Mouse (Mus musculus): Measurements from ENCODE around the gene Sik3.

Sik3 gene

DNA sequence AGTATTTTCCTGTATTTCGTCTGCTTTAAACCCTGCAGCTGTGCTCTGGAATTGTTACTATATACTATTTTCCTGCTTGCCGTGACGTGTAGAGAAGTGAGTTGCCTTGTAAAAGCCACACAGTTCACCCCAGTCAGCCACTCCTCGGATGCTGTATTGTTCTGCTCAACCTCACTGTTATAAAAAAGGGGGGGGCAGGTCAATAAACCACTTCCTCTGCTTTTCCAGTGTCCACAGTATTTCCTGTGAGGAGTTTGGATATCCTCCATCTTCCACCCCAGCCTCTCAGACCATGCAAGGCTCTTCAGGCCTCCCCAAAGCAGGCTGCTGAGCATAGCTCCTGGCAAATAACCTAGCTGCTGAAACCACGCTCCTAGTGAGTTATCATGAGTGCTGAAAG lies 171.9 kb downstream of the Sik3 start:
- no peak for DNase-seq (ENCODE audit: extremely low spot score, low read depth, low spot score)

DNA sequence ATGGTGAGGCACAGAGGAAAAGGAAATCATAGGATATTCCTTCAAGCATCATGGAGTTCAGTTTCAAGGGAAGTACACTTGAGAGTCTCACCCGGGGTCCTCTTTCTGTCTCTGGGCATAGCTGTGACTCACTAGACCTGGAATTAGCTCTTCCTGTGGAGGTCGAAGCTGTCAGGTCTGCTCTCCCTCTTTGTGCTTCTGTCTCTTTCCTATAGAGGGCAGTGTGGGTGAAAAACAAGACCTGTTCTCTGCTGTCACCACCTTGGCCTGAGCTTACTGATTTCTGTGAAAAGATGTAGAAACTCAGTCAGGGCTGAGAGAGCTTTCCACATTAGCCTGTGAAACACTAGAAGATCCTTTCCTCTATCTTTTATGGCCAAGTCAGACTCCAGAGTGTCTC lies 172.6 kb downstream of the Sik3 start:
- DNase-seq (ENCODE audit: extremely low spot score, low read depth, low spot score): no peak

DNA sequence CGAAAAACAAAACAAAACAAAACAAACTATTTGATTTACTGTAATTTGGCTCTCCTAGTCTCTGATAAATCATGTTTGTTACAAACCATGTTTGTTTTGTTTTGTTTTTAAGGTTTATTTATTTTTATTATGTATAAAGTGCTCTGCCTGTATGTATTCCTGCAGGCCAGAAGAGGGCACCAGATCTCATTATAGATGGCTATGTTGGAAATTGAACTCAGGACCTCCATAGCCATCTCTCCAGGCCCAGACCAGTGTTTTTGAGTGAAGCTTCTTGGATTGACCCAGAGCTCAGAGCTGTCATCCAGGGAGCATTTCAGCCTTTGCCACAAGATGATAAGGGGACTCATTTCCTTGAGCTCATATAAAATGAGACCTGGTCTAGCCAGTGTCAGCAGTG lies 173.8 kb downstream of the Sik3 start:
- DNase-seq (ENCODE audit: extremely low spot score, low read depth, low spot score): no peak

DNA sequence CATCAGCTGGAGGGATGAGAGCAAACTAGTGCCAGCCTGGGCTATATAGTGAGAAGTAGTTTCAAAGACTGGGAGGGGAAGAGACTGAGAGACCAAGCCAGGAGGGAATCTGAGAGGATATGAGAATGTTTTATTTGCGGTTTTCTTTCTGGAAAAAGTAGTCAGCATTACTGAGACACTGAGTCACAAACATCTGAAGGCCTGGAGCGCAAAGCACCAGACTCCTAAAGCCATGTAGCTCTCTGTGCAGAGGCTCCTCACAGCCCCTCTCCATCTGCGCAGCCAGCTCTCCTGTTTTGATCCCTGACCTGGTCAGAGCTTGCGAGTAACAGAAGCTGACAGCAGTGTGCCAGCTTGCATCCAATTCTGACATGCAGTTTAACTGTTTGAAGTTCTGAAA lies 175.8 kb downstream of the Sik3 start:
- DNase-seq (ENCODE audit: extremely low spot score, low read depth, low spot score): no peak

DNA sequence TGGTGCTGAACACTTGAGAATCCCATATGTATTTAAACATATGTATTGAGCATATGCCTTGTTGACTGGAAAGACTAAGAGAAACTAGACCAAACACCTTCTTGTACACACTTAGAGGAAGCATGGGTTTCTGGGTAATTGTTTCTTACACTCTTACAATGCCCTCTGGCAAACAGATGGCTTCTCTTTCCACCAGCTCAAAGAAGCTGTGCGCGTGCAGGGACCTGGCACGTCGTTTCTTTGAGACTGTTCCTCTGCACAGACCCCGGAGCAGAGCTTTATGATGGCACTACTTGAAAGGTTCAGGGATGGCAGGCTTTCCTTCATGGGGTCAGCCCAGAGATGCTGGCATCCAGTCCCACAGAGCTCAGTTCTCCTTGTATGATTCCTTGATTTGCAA lies 176.3 kb downstream of the Sik3 start:
- DNase-seq (ENCODE audit: extremely low spot score, low read depth, low spot score): no peak

DNA sequence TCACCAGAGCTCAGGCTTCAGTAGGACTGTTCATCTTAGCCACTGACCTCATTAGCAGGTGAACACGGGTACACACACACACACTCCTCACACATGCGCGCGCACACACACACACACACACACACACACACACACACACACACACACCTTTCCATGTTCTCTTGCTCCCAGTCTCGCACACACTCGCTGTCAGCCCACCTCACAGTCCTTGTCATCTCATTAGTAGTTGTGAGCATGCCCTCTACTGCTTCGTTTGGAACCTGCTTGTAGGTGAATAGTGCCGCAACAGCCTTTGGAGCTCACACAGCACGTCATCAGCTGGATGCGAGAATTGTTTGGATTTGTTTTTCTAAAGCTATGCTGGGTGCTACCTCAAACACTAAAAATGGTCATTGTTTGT lies 176.8 kb downstream of the Sik3 start:
- DNase-seq (ENCODE audit: extremely low spot score, low read depth, low spot score): no peak

DNA sequence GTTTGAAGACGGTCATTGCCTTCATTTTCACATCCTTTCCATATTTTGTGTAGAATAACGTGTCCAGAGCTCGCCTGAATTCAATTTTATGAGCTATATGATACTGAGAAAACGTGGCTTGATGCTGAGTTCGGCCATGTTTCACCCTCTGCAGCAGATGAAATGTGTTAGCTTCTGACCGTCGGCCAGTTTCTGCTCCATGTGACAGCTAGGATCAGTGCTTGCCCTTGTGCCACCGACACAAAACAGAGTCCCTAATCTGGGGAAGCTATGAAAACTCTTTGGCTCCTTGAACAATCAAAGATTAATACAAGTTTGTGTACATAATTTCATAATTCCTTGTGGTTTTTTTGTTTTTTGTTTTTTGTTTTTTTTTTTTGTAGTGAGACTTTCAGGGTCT lies 178.6 kb downstream of the Sik3 start:
- no peak for DNase-seq (ENCODE audit: extremely low spot score, low read depth, low spot score)

DNA sequence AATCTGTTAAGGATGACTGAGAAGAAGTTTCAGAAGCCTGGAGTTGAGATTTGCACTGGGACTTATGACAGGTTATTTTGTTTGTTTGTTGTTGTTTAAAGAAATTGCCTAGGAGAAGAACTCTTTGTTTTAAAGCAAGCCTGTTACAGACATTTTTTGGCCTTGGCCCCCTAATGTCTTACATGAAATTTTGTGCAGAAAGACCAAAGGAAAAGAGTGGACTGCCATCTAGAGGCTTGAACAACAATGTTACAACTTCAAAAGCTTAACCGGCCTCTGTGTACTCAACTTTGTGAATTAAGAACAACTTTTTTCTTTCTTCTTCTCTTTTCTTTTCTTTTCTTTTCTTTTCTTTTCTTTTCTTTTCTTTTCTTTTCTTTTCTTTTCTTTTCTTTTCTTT lies 179.0 kb downstream of the Sik3 start:
- DNase-seq (ENCODE audit: extremely low spot score, low read depth, low spot score): no peak

DNA sequence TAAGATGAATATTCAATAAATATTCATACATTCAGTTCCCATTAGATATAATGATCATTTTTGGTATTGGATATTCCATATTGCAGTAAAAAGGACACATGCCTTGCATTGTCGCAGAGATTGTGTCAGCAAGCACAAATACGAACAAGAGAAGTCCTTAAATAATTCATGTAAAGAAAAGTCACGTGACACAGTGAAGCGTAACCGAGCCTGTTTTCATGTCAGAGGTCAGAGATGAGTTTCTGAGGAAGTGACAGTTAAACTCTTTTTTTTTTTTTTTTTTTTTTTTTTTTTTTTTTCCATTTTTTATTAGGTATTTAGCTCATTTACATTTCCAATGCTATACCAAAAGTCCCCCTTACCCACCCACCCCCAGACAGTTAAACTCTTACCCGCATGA lies 180.0 kb downstream of the Sik3 start:
- DNase-seq (ENCODE audit: extremely low spot score, low read depth, low spot score): no peak

DNA sequence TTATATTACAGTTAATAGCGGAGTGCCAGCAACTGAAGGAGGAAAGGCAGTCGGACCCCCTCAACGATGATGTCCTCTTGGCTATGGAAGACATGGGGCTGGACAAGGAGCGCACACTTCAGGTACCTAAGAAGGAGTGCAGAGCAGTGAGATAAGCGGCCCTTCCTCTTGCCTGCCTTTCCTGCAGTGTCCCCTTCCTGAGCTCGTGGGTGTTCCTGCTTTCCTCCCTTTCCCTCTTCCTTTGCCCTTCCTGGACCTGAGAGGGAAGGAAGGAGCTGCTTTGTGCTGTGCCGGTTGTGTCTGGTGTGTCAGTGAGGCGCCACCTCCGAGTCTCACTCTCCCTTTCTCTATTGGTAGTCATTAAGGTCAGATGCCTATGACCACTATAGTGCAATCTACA lies 182.2 kb downstream of the Sik3 start:
- DNase-seq (ENCODE audit: extremely low spot score, low read depth, low spot score): no peak

DNA sequence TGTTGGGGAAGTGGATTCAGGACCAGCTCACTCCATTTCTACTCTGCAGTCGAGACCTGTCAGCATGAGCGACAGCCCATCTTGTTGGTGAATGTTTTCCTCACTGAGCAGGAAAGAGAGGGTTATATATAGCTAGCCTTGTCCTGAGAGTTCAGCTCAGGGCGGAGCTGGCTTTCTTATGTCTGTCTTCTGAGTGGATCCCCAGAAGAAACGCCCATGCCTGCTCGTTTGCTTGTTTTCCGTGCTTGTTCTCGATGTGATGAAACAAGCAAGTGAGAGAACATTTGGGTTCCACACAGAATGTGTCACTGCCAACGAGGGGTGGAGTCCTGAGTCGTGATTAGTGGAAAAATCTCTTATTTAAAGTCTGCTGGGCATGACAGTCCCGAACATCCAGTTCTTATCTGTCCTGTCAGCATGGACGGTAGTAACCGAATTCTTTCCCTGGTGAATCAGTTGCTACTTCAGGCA lies 184.1 kb downstream of the Sik3 start:
- no peak for DNase-seq (ENCODE audit: extremely low spot score, low read depth, low spot score)

DNA sequence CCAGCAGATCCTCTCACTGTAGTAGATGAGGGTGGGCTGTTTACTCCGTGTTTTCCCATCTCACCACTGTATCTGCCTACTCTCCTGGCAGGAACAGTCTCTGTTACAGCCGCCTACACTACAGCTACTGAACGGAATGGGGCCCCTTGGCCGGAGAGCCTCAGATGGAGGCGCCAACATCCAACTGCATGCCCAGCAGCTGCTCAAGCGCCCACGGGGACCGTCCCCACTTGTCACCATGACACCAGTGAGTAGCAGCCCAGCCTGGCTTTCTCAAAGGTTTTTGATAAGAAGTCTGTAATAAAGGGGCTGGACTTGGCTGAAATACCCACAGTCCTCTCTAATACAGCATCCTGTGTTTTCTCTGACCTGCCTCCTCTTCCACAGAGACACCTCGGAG lies 185.8 kb downstream of the Sik3 start:
- DNase-seq (ENCODE audit: extremely low spot score, low read depth, low spot score): no peak

DNA sequence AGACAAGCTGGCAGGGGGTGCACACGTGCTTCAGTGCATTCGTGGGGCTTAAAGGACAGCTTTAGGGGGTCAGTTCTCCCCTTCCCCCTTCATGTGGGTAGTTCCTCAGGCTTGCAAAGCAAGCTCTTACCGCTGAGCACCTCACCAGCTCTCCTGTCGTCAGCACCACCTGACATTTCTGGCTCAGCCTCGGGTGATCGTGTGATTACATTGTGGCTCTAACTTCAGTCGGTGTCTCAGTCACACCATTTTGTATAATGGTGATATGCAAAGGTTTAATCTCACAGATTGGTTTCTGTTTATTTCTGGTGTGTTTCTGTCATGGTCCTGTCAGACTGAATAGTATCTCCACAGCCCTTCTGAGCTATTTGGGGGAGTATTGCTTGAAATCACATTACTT lies 186.3 kb downstream of the Sik3 start:
- no peak for DNase-seq (ENCODE audit: extremely low spot score, low read depth, low spot score)

DNA sequence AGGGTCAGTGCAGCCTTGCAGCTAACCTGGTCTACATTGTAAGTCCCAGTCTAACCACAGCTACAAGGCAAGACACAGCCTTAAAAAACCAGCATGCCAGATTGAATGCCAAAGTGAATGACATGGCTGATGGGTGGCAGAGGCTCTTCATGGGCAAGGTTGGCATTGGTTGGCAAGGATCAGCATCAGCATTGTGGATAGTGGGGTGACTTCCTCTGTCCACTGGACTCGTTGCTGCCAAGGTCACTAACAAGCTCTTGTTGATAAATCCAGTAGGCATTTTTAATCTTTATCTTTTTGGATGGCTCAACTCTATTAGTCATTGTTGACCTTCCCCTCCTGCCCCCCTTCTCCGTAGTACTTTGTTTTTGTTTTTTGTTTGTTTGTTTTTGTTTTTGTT lies 187.0 kb downstream of the Sik3 start:
- no peak for DNase-seq (ENCODE audit: extremely low spot score, low read depth, low spot score)

DNA sequence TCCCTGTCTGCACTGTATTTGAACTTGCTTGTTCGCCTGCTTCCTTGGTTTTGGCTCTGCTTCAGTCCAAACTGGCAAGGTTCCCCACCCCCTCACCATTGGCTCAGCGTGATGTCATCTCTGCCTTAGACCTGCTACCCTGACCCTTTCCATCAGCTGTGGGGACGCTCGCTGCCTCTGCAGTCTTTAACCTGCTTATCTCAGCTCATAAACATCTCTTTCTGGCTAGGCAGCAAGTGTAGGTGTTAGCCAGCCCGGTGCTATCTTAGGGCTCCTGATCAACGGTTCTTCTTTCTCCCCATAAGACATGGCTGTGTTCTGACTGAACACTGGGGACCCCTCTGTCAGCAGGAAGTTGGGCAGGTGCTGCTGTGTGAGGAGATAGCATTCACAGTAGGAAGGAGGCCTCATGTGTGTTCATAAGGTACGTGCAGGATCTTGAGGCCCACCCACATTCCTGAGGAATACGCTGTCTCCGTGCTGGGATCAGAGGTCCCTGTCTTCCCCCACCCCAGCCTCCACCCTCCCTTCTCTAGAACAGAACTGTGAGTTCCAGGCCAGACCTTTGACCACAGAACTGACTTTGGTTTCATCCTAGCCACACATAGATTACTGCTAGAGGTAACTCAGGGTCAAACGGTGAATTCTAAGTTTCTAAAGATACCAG lies 194.3 kb downstream of the Sik3 start:
- DNase-seq (ENCODE audit: extremely low spot score, low read depth, low spot score): no peak

DNA sequence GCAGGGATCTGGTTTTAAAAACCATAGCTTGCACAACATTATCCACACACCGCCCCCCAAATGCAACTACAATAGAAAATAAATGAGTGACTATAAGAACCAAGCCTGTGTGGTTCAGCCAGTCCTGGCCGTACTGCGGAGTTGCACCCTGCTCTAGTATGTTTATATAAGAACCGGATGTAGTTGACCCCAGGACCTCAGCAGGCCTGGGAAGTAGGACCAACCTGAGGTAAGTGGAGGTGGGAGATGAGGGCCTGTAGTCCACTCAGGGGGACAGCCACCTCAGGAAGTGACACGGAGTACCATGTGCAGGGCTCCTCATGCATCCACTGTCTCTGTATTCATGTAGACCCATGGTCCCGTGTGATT lies 194.9 kb downstream of the Sik3 start:
- no peak for DNase-seq (ENCODE audit: extremely low spot score, low read depth, low spot score)

DNA sequence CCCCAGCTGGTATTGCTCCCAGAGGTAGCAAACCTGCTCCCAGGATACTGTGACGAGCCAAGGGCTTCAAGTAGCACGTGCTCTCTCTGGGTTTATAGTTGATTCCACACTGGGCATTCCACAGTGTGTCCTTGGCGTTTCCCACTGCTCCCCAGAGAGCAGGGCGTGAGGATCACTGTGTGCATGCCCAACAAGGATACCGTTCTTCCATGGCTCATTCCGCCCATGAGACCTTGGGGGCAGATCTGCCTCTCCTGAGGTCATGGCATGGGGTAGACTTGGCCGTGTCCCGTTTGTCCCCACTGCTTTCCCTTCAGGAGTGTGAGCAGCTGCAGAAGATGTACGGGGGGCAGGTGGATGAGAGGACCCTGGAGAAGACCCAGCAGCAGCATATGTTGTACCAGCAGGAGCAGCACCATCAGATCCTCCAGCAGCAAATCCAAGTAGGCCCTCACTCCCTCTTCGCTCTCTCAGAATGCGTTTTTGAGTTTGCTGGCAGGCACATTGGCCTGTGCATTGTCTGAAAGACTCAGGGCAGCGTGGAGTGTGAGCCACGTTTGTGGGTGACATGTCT lies 195.9 kb downstream of the Sik3 start:
- DNase-seq (ENCODE audit: extremely low spot score, low read depth, low spot score): no peak

DNA sequence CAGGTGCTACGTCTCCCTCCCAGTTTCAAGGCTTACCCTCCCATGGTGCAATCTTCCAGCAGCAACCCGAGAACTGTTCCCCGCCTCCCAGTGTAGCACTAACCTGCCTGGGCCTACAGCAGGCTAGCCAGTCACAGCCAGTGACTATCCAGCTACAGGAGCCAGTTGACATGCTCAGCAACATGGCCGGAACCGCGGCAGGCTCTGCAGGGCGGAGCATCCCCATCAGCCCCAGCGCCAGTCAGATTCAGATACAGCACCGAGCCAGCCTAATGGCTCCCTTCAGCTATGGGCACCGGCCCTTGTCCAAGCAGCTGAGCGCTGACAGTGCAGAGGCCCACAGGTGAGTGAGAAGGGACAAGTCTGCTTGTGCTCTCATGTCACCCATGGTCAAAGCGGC lies 197.9 kb downstream of the Sik3 start:
- no peak for DNase-seq (ENCODE audit: extremely low spot score, low read depth, low spot score)

DNA sequence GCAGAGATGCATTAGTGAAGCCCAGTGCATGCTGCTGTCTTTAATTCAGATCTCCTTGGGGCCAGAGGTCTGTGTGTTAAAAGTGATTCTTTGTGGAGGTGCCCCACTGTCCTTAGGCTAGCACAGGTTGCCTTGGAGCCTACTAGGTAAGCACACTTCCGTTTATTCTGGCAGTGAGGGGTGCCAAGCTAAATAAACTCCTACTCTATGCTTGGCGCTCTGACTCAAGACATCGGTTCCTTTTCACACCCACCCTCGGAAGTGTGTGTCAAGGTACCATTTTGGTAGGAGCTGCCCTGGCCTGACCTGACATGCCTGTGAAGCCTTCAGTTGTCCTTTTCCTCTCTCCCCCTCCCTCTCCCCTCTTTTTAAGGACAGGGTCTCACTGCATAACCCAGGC lies 201.7 kb downstream of the Sik3 start:
- DNase-seq (ENCODE audit: extremely low spot score, low read depth, low spot score): no peak

DNA sequence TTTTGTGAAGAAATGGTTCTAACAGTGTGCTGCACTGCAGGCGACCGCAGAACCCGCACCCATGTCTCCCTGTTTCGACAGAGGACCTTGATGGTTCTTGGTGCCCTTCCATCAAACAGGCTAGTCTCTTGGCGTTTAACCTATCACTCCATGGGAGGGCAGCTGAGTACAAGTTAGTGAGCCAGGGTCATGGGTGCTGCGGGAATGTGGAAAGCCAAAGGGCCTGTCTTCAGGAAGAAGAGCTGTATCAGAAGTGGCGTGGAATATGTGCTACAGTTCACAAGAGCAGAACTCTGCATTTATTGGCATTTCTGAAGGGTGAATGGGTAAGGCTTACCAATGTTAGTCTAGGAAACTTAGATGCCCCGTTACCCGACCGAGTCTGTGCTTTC lies 202.3 kb downstream of the Sik3 start:
- no peak for DNase-seq (ENCODE audit: extremely low spot score, low read depth, low spot score)

DNA sequence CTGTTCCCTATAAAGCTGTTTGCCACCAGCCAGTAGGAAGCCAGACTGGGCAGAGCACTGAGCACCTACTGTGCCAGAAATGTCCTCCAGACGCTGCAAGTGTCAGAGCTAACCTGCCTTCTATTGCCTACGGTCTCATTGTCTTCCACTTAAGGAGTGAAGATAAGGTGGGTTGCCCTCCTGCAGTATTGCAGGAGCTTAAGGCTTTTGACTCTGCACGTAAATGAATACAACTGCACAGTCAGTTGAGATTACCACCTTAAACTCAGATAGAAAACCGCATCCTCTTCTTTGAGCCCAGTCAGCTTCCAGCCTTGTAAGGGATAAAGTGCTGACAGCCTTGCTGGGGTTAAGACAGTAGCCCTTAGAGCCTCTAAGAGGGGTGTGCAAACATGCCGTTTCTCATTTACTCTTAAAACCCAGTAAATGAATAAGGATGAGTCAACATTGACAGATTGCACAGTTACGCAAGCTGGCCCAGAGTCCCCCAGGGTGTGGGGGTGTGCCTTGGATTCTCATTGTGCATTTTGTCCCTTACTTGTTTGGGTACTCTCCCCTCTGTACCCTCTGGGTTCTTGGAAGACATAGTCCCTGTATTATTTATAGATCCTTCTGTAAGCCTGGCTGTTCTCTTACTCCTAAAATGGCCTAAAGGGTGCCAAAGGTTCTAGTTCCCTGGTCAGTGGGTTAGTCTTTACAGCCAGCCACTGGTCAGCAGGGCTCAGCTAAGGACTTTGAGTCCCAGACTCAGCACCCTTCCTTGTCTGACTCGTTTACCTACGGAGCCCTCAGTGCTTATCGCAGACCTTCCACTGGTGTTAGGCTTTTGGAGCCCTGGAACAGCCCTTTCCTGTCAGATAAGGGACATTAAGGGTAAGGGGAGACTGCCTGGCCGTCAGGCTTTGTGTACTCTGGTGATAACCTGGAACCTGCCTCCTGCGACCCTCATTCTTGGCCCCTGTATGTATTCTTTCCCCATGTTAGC lies 203.0 kb downstream of the Sik3 start:
- DNase-seq (ENCODE audit: extremely low spot score, low read depth, low spot score): no peak

Measured in hindlimb bud, embryonic 11.5 days (tissue).